Mouse (Mus musculus) kidney, postnatal 14 days (tissue): ENCODE measurements at regions not wholly inside any gene's neighbourhood (a gene's known extent, or its start where the extent isn't known, plus 50 kb on each side); places are given as distances from the start of the nearest gene placed in this dataset.
A peak's percentile ranks its signal among the peaks of the same experiment; 100 is the strongest.

Experiments
- DNase-seq: peaks from one replicate; pipeline ENCODE4 v3.0.0; 2022; ENCODE audit warnings: mixed read lengths

GRCm38 (mm10) chr6:18677131-18677530 lies 162.5 kb upstream of the Cttnbp2 start:
- DNase-seq, result no peak

GRCm38 (mm10) chr6:18680712-18681111 lies 166.1 kb upstream of the Cttnbp2 start:
- DNase-seq, result no peak

GRCm38 (mm10) chr6:18682043-18682442 lies 166.3 kb upstream of the Lsm8 start:
- peak; percentile 18 for DNase-seq

GRCm38 (mm10) chr6:18688652-18689348 lies 159.6 kb upstream of the Lsm8 start:
- no peak for DNase-seq

GRCm38 (mm10) chr6:18697536-18697935 lies 150.8 kb upstream of the Lsm8 start:
- DNase-seq, result no peak

GRCm38 (mm10) chr6:18698989-18699728 lies 149.2 kb upstream of the Lsm8 start:
- peak; percentile 8 for DNase-seq

GRCm38 (mm10) chr6:18699729-18700386 lies 148.5 kb upstream of the Lsm8 start:
- no peak for DNase-seq

GRCm38 (mm10) chr6:18710763-18711162 lies 137.6 kb upstream of the Lsm8 start:
- no peak for DNase-seq

GRCm38 (mm10) chr6:18748859-18749258 lies 99.5 kb upstream of the Lsm8 start:
- no peak for DNase-seq

- DNase-seq, result no peak
These were observed 83.8 kb upstream of the Lsm8 start for GRCm38 (mm10) chr6:18764536-18764935.

- DNase-seq, result no peak
These were observed 53.0 kb upstream of the Lsm8 start for GRCm38 (mm10) chr6:18795390-18795789.

GRCm38 (mm10) chr6:18795847-18796246 lies 52.5 kb upstream of the Lsm8 start:
- no peak for DNase-seq

GRCm38 (mm10) chr6:18796540-18796939 lies 51.8 kb upstream of the Lsm8 start:
- DNase-seq, result no peak
